Mouse (Mus musculus) 3T3-L1 (cell line): ENCODE measurements around the gene S1pr2.
A peak's percentile ranks its signal among the peaks of the same experiment; 100 is the strongest.

Experiments
- DNase-seq: peaks from one replicate; pipeline ENCODE4 v3.0.0-alpha.2; 2015; ENCODE audit warnings: low read depth, low spot score

Gene S1pr2

DNA sequence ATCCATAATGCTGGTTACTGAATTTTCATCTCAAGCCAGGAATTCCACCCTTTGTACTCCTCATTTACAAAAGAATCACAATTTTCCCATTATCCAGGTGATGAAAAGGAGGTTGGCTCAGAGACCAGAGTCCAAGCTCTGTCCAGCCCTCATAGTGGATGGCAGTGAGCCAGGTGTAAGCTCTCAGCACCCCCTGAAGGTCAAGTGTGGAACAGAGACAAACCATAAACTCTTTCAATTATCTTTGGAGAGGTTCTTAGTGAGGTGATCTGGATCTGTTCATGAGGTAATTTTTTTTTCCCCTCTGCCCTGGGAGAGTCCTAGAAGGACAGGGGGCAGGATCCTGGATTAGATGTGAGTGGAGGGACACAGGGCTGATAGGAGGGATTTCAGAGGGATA is 24.2 kb upstream of the S1pr2 start:
- DNase-seq: peak; percentile 65

DNA sequence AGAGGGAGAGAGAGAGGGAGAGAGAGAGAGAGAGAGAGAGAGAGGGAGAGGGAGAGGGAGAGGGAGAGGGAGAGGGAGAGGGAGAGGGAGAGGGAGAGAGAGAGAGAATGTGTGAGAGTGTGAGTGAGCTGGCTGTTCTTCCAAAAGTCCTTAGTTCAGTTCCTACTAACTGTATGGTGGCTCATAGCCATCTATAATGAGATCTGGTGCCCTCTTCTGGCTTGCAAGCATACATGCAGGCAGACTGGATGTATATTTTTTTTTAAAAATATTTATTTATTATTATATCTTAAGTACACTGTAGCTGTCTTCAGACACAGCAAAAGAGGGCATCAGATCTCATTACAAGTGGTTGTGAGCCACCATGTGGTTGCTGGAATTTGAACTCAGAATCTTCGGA is 21.8 kb upstream of the S1pr2 start:
- DNase-seq: peak; percentile 66

DNA sequence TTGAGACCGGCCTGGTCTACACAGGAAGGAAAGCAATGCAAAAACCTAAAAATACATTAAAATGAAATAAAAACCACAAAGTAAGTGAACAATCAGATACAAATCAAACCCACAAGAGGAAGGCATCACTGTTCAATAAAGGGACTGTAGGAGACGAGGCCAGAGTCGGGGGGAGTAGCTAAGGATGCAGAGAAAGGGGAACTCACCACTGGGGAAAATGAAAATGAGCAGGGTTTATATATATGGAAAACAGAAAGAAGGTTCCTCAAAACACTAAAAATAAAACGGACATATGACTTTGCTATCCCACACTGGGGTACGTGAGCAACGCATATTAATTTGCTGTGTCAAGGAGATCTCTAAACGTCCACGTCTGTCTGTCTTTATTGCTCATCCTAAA is 20.5 kb upstream of the S1pr2 start:
- DNase-seq: no peak

DNA sequence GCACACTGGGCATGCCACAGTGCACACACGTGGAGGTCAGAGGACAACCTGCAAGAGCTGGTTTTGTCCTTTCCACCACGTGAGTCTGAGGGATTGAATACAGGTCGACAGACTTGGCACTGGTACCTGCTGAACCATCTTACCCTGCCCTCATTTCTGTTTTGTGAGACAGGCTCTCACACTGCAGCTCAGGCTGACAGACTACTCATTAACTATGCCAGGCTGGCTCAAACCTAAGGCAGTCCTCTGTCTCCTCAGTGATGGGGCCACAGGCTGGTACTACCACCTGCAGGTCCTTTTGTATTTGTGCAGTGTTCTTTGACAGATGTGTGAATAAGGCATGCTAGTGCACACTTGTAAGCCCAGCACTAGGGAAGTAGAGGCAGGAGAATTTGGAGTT is 18.5 kb upstream of the S1pr2 start:
- DNase-seq: peak; percentile 33

DNA sequence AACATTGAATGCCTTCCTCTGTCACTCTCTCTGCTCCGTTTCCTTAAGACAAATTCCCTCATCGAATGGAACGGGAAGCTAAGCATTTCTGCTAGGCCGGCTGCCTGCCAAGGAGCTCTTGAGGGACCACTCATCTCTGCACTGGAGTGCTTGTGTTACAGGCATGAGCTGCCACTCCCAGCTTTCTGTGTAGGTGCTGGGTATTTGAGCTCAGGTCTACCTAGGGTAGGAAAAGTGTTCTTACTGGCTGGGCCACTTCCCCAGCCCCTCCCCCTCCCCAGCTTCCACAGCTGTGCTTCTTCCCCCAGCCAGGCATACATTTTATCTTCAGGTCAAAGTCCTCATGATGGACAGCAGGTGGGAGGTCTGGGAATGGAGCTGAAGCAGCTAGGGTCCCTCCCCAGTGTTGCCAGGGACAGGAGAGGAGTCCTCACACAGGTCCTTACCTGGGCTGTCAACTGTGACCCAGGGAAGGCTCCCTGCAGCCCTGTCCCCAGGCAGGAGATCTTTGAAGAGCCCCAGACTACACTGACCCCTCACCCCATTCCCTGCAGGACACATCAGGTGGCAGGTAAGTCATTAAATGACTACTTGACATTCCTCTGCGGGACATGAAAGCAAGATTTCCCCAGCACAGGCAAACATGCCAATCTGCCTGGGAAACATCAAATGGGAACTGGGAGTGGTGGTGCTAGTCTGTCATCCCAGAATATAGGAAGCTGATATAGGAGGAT is 16.8 kb upstream of the S1pr2 start:
- no peak for DNase-seq

DNA sequence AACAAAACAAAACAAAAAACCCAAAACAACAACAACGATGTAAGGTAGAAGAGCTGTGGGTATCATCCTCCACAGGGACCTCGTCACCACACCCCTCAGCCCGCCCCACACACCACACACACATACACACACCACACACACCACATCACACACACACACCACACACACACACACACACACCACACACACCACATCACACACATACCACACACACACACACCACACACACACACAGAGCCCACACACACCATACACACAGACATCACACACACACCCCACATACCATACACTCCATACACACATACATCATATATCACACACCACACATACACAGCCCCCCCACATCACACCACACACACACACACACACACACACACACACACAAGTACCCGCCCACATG is 15.0 kb upstream of the S1pr2 start:
- DNase-seq: no peak

DNA sequence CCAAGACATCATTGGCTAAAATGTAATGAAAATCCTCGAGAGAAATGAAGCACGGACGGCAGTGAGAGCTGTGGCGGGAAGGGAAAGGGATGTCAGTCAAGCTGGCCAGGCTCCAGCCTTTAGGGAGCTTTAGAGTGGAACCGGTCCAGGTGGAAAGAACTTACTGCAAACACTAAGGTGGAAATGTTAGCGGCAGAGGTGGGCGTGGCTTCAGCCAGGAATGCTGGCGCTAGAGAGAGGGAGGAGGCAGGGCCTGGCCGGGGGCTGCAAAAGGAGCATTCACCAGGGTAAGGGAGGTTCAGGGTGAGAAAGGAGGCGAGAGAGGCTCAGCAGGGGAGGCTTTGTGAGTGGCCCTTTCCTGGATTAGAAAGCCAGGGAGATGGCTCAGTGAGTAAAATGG is 14.3 kb upstream of the S1pr2 start:
- DNase-seq: no peak

DNA sequence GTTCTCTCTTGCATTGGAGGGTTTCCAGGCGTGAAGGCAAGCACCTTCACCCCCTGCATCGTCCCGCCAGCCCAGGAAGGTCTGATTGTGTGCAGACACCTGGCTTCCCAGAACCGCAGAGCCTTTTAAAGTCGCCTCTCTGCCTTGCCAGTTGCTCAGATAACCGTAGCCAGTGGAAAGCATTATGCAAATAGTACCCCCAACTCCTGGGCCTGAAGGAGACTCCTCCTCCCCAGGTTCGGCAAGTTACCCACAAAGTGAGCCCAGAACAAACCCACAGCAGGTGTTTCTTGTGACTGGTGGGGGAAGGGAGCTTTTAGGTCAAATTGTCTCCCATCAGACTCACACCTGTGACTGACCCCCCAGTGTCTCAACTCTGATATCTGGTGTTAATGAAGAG is 11.4 kb upstream of the S1pr2 start:
- no peak for DNase-seq

DNA sequence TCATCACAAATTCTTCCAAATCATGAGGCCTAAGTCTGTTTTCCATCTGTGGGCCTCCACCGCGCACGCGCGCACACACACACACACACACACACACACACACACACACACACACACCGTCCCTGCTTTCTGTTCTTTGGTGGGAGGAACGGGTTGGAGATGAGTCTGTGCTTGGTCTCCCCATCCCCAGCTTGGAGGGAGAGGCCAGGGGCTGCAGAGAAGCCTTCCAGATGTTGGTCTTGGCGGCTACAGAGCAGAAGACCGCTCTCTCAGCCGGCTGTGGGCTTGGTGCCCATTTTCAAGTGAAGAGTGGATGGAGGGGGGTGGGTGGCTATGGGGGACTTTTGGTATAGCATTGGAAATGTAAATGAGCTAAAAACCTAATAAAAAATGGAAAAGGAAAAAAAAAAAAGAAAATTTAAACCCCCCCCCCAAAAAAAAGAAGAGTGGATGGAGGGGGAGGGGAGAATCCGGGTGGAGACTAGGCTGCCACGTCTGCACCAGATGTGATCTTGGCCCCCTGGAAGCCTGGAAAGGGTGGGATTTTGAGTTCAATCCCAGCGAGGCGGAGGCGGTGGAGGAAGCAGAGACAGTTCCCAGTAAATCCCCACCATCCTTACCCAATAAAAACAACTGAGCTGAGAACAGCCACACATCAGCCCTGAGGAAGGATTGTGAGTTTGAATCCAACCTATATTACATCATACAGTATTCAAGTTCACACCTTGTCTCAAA is 10.5 kb upstream of the S1pr2 start:
- DNase-seq: no peak

DNA sequence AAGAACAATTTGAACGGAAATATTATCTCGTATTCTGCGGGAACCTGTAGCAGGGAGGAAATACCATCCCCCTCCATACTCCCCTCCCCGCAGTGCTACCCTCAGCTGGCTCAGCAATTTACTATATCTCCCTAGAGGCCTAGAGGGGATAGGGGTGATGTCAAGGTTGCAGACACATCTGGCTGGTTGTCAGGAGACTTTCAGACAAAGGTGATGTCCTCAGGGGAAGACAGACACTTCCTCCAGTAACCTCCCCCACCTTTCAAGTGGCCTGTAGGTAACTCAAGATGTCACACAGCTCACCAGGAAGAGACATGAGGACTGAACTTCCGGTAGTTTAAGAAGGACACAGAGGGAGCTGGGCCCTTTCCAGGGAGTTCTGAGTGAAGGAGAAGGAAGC is 6.6 kb upstream of the S1pr2 start:
- no peak for DNase-seq

DNA sequence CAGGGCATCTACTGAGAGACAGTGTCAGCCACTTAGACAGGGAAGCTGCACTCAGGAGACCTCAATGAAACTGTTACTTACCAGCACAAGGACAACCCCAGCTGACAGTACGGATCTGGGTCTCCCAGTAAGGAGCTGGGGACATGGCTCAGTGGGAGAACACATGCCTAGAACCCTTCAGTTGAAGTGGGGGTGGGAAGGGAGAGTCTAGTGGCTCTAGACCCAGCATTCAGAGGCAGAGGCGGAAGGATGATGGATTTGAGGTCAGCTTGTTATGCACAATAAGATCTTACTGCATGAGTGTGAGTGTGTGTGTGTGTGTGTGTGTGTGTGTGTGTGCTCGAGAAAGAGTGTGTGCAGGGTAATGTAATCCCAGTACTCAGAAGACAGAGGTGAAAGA is 5.6 kb upstream of the S1pr2 start:
- DNase-seq: no peak

DNA sequence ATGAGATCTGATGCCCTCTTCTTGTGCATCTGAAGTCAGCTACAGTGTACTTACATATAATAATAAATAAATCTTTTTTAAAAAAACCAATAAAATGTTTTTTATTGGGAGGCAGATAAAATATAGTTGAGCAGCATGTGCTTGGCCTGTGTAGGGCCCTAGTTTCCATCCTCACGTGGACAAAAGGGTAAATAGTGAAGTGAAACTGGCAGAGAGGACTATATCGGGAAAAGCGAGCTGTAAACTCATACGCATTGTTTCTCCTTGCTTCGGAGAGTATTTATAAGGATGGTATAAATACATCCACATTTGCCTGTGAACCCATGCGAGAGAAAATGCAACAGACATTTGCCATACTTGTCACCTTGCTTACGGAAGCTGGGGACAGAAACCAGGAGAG is 3.2 kb upstream of the S1pr2 start:
- DNase-seq: no peak

DNA sequence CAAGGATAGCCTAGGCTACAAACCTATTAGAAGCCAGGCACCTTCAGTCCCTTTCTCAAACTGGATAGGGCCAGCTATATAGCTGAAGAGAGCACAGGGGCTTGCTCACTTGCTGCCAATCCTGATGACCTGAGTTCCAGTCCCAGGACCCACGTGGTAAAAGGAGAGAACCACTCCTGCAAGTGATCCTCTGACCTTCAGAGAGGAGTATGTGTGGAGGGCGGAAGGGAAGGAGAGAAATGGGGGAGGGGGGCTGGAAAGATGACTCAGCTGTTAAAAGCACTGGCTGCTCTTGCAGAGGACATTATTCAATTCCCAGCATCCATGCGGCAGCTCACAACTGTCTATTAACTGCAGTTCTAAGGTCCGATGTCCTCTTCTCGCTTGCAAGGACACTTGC is 2.6 kb upstream of the S1pr2 start:
- no peak for DNase-seq

DNA sequence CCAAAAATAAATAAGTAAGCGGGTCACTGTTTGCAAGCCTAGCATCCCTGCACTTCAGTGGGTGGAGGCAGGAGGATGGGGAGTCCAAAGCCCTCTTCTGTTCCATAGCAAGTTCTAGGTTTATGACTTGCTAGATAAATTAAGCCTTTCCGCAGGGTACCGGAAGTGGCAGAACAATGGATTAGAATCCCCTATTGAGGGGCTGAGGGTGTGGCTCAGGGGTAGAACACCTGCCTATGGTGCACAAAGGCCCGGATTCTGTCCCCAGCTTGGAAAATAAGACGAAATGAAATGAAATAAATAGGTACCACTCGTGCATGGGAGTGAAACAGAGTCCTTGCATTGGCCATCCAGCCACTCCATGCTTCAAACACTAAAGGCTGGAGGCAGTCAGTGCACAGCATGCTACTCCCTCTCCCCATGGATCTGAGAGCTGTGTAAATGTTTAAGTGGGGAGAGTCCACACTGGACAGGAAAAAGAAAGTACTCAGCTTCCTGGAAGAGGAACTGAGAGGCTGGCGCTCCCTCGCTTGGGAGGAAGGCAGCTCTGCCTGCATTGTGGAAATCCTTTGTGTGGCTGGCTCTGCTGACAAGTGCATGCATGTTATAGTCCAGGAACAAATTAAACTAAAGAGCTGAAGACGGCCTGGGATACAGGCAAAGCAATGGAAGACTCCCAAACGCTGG is 2.0 kb upstream of the S1pr2 start:
- no peak for DNase-seq

DNA sequence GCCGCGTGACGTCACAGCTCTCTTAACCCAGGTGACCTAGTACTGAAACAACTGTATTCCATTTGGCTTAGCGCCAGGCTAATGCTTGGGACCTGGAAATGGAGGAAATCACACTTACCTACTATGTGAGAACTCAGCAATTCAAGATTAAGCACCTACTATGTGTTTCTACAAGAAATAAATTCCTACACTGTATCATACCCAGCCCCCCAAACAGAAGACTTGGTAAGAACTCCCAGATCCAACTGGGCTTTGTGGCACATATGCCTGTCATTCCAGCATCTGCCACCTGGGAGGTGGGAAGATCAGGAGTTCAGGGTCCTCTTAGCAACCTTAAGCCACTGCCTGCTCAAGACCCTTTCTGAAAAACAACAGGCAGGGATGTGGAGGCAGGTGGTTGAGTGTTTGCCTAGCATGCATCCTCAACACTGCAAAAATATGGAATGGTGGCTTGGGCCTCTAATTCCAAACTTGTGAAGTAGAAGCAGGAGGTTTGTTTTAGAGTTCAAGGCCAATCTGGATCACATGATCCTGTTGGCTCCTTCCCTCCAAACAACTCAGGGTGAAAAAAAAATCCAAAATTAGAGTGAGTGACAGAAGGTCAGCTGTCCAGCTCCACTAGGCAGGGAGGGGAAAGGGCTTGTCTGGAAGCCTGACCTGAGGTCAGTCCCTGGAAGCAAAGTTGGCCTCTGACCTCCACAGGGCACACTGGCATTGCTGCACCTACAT is 544 bp upstream of the S1pr2 start:
- DNase-seq: peak; percentile 30

DNA sequence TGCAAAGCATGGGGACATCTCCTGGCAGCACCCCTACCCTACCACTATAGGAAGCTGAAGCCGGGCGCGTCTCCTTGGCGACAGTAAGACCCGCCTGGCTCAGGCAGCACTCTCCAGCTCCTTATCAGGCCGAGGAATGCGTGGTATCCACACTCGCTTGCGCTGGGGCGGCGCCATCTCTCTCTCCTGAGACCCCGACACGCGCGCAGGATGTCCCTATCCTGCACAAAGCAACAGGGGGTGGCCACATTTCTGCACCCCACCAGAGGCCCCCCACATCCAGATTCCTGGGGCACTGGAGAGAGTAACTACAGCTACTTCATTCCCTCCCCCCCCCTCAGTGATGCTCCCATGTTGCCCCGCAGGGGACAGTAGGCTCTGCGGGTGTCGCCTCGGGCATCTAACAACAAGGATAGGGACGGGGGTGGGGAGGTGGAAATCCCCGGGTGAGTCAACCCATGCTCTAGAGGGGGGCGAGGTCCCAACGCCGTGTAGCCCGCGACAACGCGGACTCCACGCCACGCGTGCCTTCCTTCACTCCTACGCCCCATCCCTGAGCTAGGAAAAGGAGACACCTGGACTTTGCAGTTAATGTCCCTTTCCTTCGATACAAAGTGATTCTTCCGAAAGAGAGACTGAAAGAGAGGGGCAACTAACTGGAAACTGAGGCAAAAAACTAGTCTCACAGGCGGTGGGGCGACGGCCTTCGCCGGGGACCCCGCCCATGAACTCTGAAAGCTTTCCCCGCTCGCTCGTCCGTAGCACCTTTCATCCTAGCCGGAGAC is 958 bp downstream of the S1pr2 start:
- DNase-seq: peak; percentile 72

DNA sequence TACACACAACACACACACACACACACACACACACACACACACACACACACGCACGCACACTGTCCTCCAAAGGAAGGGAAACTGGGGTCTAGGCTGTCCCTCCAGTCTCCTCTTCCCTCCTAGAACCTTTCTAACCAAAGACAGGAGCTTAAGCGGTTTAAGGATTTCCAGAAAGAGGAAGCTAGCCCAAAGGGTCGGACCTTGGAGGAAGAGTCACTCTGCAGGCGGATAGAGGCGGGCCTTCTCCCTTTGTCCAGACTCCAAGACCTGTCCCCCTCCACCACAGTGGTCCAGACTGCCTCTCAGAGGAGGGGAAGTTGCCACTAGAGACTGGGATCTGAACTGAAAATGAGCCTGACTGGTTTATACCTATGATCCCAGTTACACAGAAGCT is 2.9 kb downstream of the S1pr2 start:
- peak; percentile 57 for DNase-seq

DNA sequence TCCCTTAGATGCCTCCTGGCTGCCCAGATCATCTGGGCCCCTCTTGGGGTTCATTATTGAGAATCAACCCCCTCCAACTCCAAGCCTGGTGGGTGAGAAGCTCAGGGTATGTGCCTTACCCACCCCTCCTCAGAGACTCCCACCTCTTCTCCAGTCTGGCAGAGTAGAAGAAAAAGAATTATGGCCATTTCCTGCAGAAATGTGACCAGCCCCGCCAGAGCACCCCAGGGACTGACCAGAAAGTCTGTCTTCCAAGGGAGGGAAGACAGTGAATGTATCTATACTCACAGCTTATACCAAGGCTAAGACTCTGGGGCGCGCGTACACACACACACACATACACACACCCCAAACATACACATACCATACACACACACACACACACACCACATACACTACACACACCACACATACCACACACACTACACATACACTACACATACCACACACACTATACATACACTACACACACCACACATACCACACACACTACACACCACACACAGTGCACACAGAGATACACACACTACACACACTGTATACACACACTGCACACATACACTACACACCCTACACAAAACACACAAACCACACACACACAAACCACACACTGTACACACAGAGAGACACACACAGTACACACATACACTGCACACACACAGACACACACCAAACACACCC is 3.4 kb downstream of the S1pr2 start:
- peak; percentile 7 for DNase-seq

DNA sequence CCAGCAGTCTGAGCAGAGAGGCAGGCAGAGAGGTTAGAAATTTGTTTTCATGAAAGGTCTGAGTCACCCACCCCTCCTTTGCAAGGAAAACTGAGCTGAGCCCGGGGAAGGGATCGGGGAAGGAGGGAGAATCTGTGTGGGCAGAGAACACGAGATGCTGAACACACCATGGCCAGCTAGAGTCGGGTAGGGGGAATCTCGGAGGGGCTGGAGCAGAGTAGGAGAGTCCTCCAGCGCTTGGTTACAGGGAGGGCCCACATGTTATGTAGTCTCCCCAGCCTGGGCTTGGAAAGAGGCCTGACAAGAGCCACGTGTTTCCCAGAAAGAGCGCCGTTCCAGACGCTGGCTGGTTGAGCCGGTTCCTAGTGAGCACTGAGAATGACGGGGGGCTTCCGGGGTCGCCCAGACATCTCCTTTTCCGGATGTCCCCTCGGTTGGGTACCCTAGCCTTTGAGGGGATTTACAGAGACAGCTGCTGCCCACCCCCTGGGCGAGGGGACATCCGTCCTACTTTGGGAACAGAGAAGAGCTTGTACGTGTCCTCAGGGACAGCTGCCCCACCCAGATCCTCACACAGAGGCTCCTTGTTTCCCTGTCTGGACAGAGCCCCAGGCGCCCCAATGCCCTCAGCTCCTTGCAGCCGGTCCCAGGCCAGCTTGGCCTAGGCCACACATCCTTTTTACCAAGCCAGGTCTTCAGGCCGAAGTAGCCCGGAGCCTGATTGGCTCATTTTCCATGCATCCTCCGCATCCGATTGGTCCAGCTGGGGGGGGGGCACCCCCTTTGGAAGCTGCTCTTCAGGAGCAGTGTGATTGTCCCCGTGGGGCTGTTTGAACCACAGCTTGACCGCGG is 4.2 kb downstream of the S1pr2 start:
- peak; percentile 92 for DNase-seq

DNA sequence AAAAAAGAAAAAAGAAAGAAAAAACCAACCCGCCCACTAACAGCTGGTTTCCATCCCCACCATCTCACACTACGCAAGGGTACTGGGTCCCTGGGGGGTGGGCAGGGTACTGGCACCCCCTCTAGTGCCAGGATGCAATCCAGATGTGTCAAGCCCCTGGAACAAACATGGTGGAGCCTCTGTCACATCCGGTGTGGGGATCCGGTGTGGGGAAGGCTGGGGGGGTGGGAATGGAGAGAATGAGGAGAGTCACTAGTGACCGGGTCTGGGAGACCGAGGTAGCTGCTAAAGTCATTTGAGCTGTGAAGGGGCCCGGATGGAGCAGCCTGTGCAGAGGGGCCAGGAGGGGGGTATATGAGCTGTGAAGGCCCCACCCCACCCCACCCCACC is 4.8 kb downstream of the S1pr2 start:
- DNase-seq: no peak
